Mouse (Mus musculus): ENCODE measurements around the gene Phkg1. TPM values are rescaled to one million over a fixed set of nuclear protein-coding genes. Genes with fewer than 3 reads are reported as not detected.
A peak's percentile ranks its signal among the peaks of the same experiment; 100 is the strongest.

The Phkg1 gene
- polyA plus RNA-seq, 1 experiment from 2014 or later, result 0.30 TPM

GRCm38 (mm10) chr5:129886911-129887636 is 11.3 kb downstream of the Phkg1 start, which contains the start of gene Chchd2:
Gene Chchd2, minus strand, starts transcription at chr5:129887470.
- WGBS, result under 1% methylated on average over 46 of the region's 46 CpGs
- H3K9me3 ChIP-seq, result no peaks in the 10 kb centered on the region
- H3K4me1 ChIP-seq (replicated peaks), result peaks cover 28% of the 10 kb centered on the region

GRCm38 (mm10) chr5:129886271-129886670 is 12.1 kb downstream of the Phkg1 start:
- H3K27ac ChIP-seq, result peak overlapping the region; percentile 94
- no peaks in the 10 kb centered on the region for H3K9me3 ChIP-seq
- peak overlapping the region; percentile 84 for H3K9ac ChIP-seq
- H3K4me2 ChIP-seq, result peak overlapping the region; percentile 95
- no peaks in the 10 kb centered on the region for H3K27me3 ChIP-seq
- no peak for ATAC-seq (ENCODE audit: low FRiP score)
- H3K4me3 ChIP-seq, result peak overlapping the region; percentile 86
- H3K4me1 ChIP-seq (replicated peaks), result peaks cover 28% of the 10 kb centered on the region
- WGBS, result 38% methylated on average over 10 of the region's 10 CpGs
- H3K36me3 ChIP-seq, result peaks cover 31% of the 10 kb centered on the region

More at GRCm38 (mm10) chr5:129886911-129887636, 11.3 kb downstream of the Phkg1 start, which contains the start of gene Chchd2:
- peak within 1 kb of the TSS; percentile 95 for H3K4me2 ChIP-seq
- H3K27ac ChIP-seq, result peak within 1 kb of the TSS; percentile 94
- H3K9ac ChIP-seq, result peak within 1 kb of the TSS; percentile 84
- ATAC-seq (ENCODE audit: low FRiP score), result peak; percentile 100
- H3K36me3 ChIP-seq, result peaks cover 23% of the 10 kb centered on the region
- H3K27me3 ChIP-seq, result 0 out of 2 replicates have a peak, but pooled peaks cover under 1% of the 10 kb centered on the region
- H3K4me3 ChIP-seq, result peak within 1 kb of the TSS; percentile 86

- 84% methylated on average over 3 of the region's 3 CpGs for WGBS
- peaks cover 13% of the 10 kb centered on the region for H3K4me1 ChIP-seq (replicated peaks)
- H3K27me3 ChIP-seq, result no peaks in the 10 kb centered on the region
- ATAC-seq (ENCODE audit: low FRiP score), result no peak
- H3K4me3 ChIP-seq, result no peak overlapping the region
- H3K36me3 ChIP-seq, result peaks cover 43% of the 10 kb centered on the region
- no peaks in the 10 kb centered on the region for H3K9me3 ChIP-seq
- no peak overlapping the region for H3K4me2 ChIP-seq
- no peak overlapping the region for H3K27ac ChIP-seq
- no peak overlapping the region for H3K9ac ChIP-seq
These were observed 18.5 kb downstream of the Phkg1 start for GRCm38 (mm10) chr5:129879888-129880287.

- Histone ChIP-seq H3K4me2 (no peak overlapping the region), H3K9me3 (no peaks in the 10 kb centered on the region), H3K36me3 (peaks cover 35% of the 10 kb centered on the region), H3K27me3 (no peaks in the 10 kb centered on the region), H3K9ac (no peak overlapping the region), H3K27ac (no peak overlapping the region), H3K4me1 (replicated peaks) (peaks cover 5% of the 10 kb centered on the region; the same call in 1 of the 2 replicates), H3K4me3 (no peak overlapping the region)
- WGBS, result 69% methylated on average over 2 of the region's 2 CpGs
- ATAC-seq (ENCODE audit: low FRiP score), result no peak
These were observed 19.4 kb downstream of the Phkg1 start for GRCm38 (mm10) chr5:129878946-129879345.

GRCm38 (mm10) chr5:129877731-129878455 is 20.5 kb downstream of the Phkg1 start:
- no peak overlapping the region for H3K27ac ChIP-seq
- no peak overlapping the region for H3K9ac ChIP-seq
- peaks cover 29% of the 10 kb centered on the region for H3K36me3 ChIP-seq
- H3K4me1 ChIP-seq (replicated peaks), result no peaks in the 10 kb centered on the region
- no peaks in the 10 kb centered on the region for H3K27me3 ChIP-seq
- H3K9me3 ChIP-seq, result no peaks in the 10 kb centered on the region
- no peak overlapping the region for H3K4me2 ChIP-seq
- no peak for ATAC-seq (ENCODE audit: low FRiP score)
- 80% methylated on average over 9 of the region's 9 CpGs for WGBS
- H3K4me3 ChIP-seq, result no peak overlapping the region

GRCm38 (mm10) chr5:129875098-129875497 is 23.3 kb downstream of the Phkg1 start:
- Histone ChIP-seq H3K4me3 (no peak overlapping the region), H3K9me3 (no peaks in the 10 kb centered on the region), H3K4me1 (replicated peaks) (no peaks in the 10 kb centered on the region), H3K4me2 (no peak overlapping the region), H3K36me3 (peaks cover 5% of the 10 kb centered on the region), H3K9ac (no peak overlapping the region), H3K27ac (no peak overlapping the region), H3K27me3 (no peaks in the 10 kb centered on the region)
- 78% methylated on average over 11 of the region's 11 CpGs for WGBS
- no peak for ATAC-seq (ENCODE audit: low FRiP score)

GRCm38 (mm10) chr5:129873942-129874341 is 24.4 kb downstream of the Phkg1 start:
- Histone ChIP-seq H3K36me3 (no peaks in the 10 kb centered on the region), H3K9me3 (no peaks in the 10 kb centered on the region), H3K4me2 (no peak overlapping the region), H3K27me3 (no peaks in the 10 kb centered on the region), H3K9ac (no peak overlapping the region), H3K27ac (no peak overlapping the region), H3K4me3 (no peak overlapping the region), H3K4me1 (replicated peaks) (no peaks in the 10 kb centered on the region)
- no peak for ATAC-seq (ENCODE audit: low FRiP score)
- WGBS, result 87% methylated on average over 12 of the region's 12 CpGs

GRCm38 (mm10) chr5:129871238-129871637 is 27.1 kb downstream of the Phkg1 start:
- Histone ChIP-seq H3K9me3 (no peaks in the 10 kb centered on the region), H3K4me2 (no peak overlapping the region), H3K27ac (no peak overlapping the region), H3K4me3 (no peak overlapping the region), H3K9ac (no peak overlapping the region), H3K27me3 (no peaks in the 10 kb centered on the region), H3K4me1 (replicated peaks) (no peaks in the 10 kb centered on the region), H3K36me3 (no peaks in the 10 kb centered on the region)
- ATAC-seq (ENCODE audit: low FRiP score), result no peak
- WGBS, result 87% methylated on average over 2 of the region's 2 CpGs

GRCm38 (mm10) chr5:129869238-129869995 is 28.9 kb downstream of the Phkg1 start:
- no peak overlapping the region for H3K4me2 ChIP-seq
- H3K9ac ChIP-seq, result no peak overlapping the region
- no peaks in the 10 kb centered on the region for H3K36me3 ChIP-seq
- no peaks in the 10 kb centered on the region for H3K9me3 ChIP-seq
- whole genome bisulfite sequencing, result 91% methylated on average over 19 of the region's 19 CpGs
- no peak overlapping the region for H3K27ac ChIP-seq
- H3K27me3 ChIP-seq, result 0 out of 2 replicates have a peak, but pooled peaks cover under 1% of the 10 kb centered on the region
- H3K4me3 ChIP-seq, result no peak overlapping the region
- 0 out of 2 replicates have a peak, but pooled peaks cover under 1% of the 10 kb centered on the region for H3K4me1 ChIP-seq (replicated peaks)
- ATAC-seq (ENCODE audit: low FRiP score), result no peak

- H3K27me3 ChIP-seq, result peaks cover 4% of the 10 kb centered on the region; the same call in 1 of the 2 replicates
- no peak for ATAC-seq (ENCODE audit: low FRiP score)
- no peaks in the 10 kb centered on the region for H3K9me3 ChIP-seq
- WGBS, result 88% methylated on average over 12 of the region's 12 CpGs
- H3K9ac ChIP-seq, result no peak overlapping the region
- H3K4me2 ChIP-seq, result no peak overlapping the region
- H3K4me1 ChIP-seq (replicated peaks), result 0 out of 2 replicates have a peak, but pooled peaks cover 4% of the 10 kb centered on the region
- peaks cover 22% of the 10 kb centered on the region for H3K36me3 ChIP-seq
- no peak overlapping the region for H3K4me3 ChIP-seq
- no peak overlapping the region for H3K27ac ChIP-seq
These were observed 32.5 kb downstream of the Phkg1 start for GRCm38 (mm10) chr5:129865841-129866240.

- Histone ChIP-seq H3K4me1 (replicated peaks) (0 out of 2 replicates have a peak, but pooled peaks cover 4% of the 10 kb centered on the region), H3K27me3 (peaks cover 4% of the 10 kb centered on the region; the same call in 1 of the 2 replicates), H3K27ac (no peak overlapping the region), H3K4me2 (peak overlapping the region; percentile 25; the same call in 1 of the 2 replicates), H3K4me3 (no peak overlapping the region), H3K9ac (peak overlapping the region; percentile 10; the same call in 1 of the 2 replicates), H3K9me3 (no peaks in the 10 kb centered on the region), H3K36me3 (peaks cover 35% of the 10 kb centered on the region)
- whole genome bisulfite sequencing, result 11% methylated on average over 18 of the region's 18 CpGs
- ATAC-seq (ENCODE audit: low FRiP score), result no peak
These were observed 33.9 kb downstream of the Phkg1 start for GRCm38 (mm10) chr5:129864467-129864866.

GRCm38 (mm10) chr5:129862325-129862724 is 36.0 kb downstream of the Phkg1 start:
- H3K4me1 ChIP-seq (replicated peaks), result 0 out of 2 replicates have a peak, but pooled peaks cover 4% of the 10 kb centered on the region
- no peak overlapping the region for H3K4me2 ChIP-seq
- ATAC-seq (ENCODE audit: low FRiP score), result no peak
- no peak overlapping the region for H3K27ac ChIP-seq
- WGBS, result 99% methylated on average over 6 of the region's 6 CpGs
- no peak overlapping the region for H3K9ac ChIP-seq
- H3K27me3 ChIP-seq, result peaks cover 4% of the 10 kb centered on the region; the same call in 1 of the 2 replicates
- no peak overlapping the region for H3K4me3 ChIP-seq
- H3K9me3 ChIP-seq, result no peaks in the 10 kb centered on the region
- peaks cover 54% of the 10 kb centered on the region for H3K36me3 ChIP-seq
